36 mouse cellular contexts compared by ENCODE assay signal in the genomic region with DNA sequence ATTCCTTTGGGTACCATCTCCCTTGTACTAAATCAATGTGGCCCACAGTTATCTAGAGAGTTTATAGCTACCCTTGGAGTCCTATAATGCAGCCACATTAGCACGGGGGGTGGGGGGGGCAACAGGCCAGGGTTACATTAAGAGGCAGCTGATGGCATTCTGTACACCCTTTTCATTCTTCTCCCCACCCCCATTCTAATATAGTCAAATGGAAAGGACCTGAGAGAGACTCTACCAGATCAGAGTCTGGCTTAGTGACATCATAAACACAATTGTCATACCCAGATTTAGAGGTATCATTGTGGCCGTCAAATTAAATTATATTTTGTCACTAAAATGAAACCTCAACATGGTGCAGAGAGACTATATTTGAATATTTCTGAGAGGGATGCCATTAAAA. TPM values are rescaled to one million over a fixed set of nuclear protein-coding genes. Genes with fewer than 3 reads are reported as not detected.
"Had no signal": no experiment of that assay in that cellular context is flagged by ENCODE, and none has a peak within 500 bp of the region (broad histone marks: within the 10 kb centered on the region; RNA-seq: fewer than 3 reads in every experiment).

No protein-coding gene starts in this region.

- H3K4me1 ChIP-seq: embryonic facial prominence, embryonic 15.5 days had no signal

- H3K4me2 ChIP-seq: embryonic facial prominence, embryonic 12.5 days; embryonic facial prominence, embryonic 13.5 days; embryonic facial prominence, embryonic 15.5 days; forebrain, embryonic 12.5 days; forebrain, embryonic 13.5 days; forebrain, embryonic 15.5 days had no signal

- ATAC-seq: forebrain, embryonic 13.5 days; forebrain, embryonic 14.5 days; forebrain, embryonic 15.5 days; forebrain, embryonic 16.5 days; forebrain, postnatal 0 days had no signal

- H3K27me3 ChIP-seq: embryonic facial prominence, embryonic 12.5 days; embryonic facial prominence, embryonic 13.5 days; embryonic facial prominence, embryonic 15.5 days; forebrain, embryonic 12.5 days; forebrain, embryonic 13.5 days; forebrain, embryonic 15.5 days had no signal

- H3K27ac ChIP-seq: embryonic facial prominence, embryonic 10.5 days; embryonic facial prominence, embryonic 12.5 days; embryonic facial prominence, embryonic 13.5 days; embryonic facial prominence, embryonic 15.5 days; forebrain, embryonic 10.5 days; forebrain, embryonic 12.5 days; forebrain, embryonic 13.5 days; forebrain, embryonic 15.5 days; gastrocnemius, adult 2 months had no signal

- H3K9ac ChIP-seq: embryonic facial prominence, embryonic 12.5 days; embryonic facial prominence, embryonic 13.5 days; embryonic facial prominence, embryonic 15.5 days; forebrain, embryonic 12.5 days; forebrain, embryonic 13.5 days; forebrain, embryonic 15.5 days; forebrain, postnatal 0 days had no signal

- DNase-seq: cerebellum, adult 2 months; cerebellum, adult 8-10 months; cerebellum, adult 9-10 months; cerebellum, adult 9-11 months; cerebellum, postnatal 10 days; cerebellum, postnatal 14 days; cerebellum, postnatal 25 days; cerebellum, postnatal 36 days; embryo, embryonic 11 days; forebrain, postnatal 0 days; gastrocnemius, adult 2 months; gastrocnemius, postnatal 10 days; gastrocnemius, postnatal 14 days; gastrocnemius, postnatal 25 days; gastrocnemius, postnatal 36 days; heart, adult 11 months; heart, adult 18-20 months had no signal

- H3K36me3 ChIP-seq: embryonic facial prominence, embryonic 10.5 days; embryonic facial prominence, embryonic 12.5 days; embryonic facial prominence, embryonic 13.5 days; embryonic facial prominence, embryonic 15.5 days; forebrain, embryonic 10.5 days; forebrain, embryonic 12.5 days; forebrain, embryonic 15.5 days had no signal

- H3K4me3 ChIP-seq: embryonic facial prominence, embryonic 10.5 days; embryonic facial prominence, embryonic 12.5 days; embryonic facial prominence, embryonic 13.5 days; embryonic facial prominence, embryonic 15.5 days; erythroblast, embryonic 14.5 days; forebrain, embryonic 10.5 days; forebrain, embryonic 12.5 days; forebrain, embryonic 13.5 days; forebrain, embryonic 15.5 days; gastrocnemius, adult 2 months had no signal

- H3K9me3 ChIP-seq: embryonic facial prominence, embryonic 10.5 days; embryonic facial prominence, embryonic 12.5 days; embryonic facial prominence, embryonic 13.5 days; embryonic facial prominence, embryonic 15.5 days; forebrain, embryonic 10.5 days; forebrain, embryonic 12.5 days; forebrain, embryonic 13.5 days; forebrain, embryonic 15.5 days had no signal

RNA-seq across cellular contexts. Expression of a gene that starts 5.7 kb away (rescaled TPM):
- total RNA-seq: forebrain, postnatal 0 days; gastrocnemius, adult 18-20 months; gastrocnemius, adult 2 months; gastrocnemius, adult 8-10 months; gastrocnemius, postnatal 10 days; gastrocnemius, postnatal 14 days; gastrocnemius, postnatal 25 days; gastrocnemius, postnatal 36 days; gastrocnemius, postnatal 4 days; granulocyte monocyte progenitor cell, adult 5-6 weeks; heart, adult 18-20 months had no signal
- polyA plus RNA-seq: cerebellum, adult 2 months; cortical plate, adult 2 months; embryonic facial prominence, embryonic 10.5 days; embryonic facial prominence, embryonic 11.5 days; embryonic facial prominence, embryonic 13.5 days; embryonic facial prominence, embryonic 15.5 days; erythroblast, embryonic 14.5 days; forebrain, embryonic 10.5 days; forebrain, embryonic 11.5 days; forebrain, embryonic 12.5 days; forebrain, embryonic 13.5 days; forebrain, embryonic 14.5 days; forebrain, embryonic 15.5 days; forebrain, embryonic 16.5 days; forebrain, postnatal 0 days; gonadal fat pad, adult 2 months had no signal
